Mouse (Mus musculus) Muller cell, postnatal 12 days (primary cell): ENCODE data around the gene Hes5.
A peak's percentile ranks its signal among the peaks of the same experiment; 100 is the strongest.

Source experiments
- DNase-seq: peaks from one replicate; pipeline ENCODE4 v3.0.0-alpha.2; 2015; ENCODE audit errors: inconsistent ontology term

Hes5 gene

GRCm38 (mm10) chr4:154942632-154943322 is 17.9 kb upstream of the Hes5 start:
- DNase-seq, result no peak

DNA sequence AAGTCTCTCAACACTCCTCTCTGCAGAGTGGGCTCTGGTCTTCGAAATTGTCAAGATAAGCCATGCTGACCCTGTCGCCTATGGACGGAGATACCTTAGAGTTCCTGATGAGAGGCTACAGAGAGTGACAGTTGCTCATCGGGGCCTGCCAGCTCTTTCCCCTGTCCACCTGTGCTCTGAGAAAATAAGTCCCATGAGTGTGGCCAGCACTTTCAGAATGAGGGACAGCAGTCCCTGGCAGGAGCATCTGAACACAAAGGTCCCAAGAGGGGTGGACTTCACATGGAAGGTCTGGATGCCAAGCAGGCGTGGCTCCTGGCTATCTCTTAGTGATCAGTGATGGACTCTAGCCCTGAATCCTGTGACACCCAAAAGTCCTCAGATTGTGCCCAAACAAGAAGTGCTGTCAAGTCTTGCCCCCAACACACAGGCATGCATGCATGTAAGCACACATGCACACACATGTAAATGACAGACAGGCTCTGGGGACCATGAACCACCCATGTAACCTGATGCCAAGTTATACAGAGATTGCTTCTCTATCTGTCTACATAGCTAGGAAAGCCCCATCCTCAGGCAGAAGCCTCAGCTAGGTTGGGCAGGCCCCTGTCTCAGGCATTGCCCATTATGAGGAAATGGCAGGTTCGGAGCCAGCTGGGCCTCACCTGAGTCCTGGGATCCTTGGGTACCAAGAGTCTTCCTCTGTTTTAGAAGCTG is 17.2 kb upstream of the Hes5 start:
- no peak for DNase-seq

DNA sequence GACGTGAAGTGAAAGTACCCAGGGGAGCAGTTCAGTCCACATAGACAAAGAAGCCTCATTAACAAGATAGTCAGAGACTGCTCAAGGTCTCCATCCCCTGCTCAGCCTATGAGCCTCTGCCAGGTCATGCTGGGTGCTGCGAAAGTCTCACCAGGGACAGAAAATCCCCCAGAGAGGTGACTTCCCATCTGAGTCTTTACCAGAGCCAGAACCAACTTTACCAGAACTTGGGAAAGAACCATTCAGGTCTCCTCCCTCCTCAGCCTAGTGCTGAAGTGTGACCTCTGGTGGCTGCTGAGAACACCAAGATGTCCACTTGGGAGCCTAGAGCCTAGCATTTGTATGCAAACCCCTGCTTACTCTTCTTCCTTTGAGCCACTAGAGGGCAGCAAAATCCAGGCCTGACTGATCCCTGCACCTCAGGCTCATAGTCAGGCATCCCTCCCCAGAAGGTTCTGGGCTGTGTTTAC is 16.6 kb upstream of the Hes5 start:
- peak; percentile 86 for DNase-seq

DNA sequence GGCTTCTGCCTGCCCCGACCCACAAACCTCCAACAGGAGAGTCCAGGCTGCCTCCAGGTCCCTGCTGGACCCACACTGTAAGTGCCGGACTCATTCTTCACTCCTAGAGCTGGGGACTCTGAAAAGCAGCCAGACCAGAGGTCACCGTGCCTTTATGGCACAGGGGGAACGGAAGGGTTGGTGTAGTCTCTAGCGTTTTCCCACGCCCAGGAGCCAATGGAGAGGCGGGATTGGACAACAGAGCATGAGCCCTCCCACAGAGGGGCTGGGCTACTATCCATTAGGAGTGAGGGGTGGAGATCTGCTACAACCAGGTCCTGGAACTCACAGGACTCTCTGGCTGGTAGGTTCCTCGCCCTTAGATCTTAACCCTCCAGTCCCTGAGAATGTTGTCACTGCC is 14.4 kb upstream of the Hes5 start:
- peak; percentile 78 for DNase-seq

DNA sequence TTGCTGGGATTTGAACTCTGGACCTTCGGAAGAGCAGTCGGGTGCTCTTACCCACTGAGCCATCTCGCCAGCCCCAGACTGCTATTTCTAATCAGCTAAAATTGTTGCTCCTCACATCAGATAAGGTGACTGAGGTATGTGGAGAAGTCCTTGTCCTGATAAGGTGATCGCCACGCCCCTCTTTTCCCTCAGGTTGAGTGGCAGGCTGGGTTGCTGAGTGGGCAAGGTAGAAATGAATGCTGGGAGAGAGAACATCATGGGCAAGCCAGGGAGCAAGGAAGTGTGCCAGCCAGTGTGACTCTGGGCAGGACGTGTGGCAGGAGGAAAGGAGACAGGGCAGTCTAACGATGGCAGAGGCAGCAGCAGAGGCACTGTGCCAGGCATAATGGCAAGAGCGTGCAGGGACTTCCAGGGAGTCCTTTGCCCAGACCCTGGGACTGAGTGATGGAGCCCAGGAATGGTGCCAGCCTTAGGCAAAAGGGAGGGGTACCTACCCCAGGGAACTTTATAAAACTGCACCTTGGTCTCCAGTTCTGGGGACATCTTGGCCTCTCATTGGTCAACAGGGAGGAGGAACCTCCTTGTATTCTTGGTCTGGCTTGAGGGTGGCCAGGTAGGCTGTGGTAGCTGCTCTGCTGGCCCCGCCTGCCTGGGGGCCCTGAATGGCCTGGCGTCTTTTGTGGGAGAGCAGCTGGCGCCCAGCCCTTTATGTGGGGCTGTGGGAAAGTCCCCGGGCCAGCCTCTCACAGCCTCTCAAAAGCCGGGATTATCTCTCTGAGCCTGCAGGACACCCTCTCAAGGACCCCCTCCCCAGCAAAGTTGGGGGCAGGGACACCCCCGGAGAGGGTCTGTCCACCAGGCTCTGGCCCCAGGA is 12.4 kb upstream of the Hes5 start:
- no peak for DNase-seq

DNA sequence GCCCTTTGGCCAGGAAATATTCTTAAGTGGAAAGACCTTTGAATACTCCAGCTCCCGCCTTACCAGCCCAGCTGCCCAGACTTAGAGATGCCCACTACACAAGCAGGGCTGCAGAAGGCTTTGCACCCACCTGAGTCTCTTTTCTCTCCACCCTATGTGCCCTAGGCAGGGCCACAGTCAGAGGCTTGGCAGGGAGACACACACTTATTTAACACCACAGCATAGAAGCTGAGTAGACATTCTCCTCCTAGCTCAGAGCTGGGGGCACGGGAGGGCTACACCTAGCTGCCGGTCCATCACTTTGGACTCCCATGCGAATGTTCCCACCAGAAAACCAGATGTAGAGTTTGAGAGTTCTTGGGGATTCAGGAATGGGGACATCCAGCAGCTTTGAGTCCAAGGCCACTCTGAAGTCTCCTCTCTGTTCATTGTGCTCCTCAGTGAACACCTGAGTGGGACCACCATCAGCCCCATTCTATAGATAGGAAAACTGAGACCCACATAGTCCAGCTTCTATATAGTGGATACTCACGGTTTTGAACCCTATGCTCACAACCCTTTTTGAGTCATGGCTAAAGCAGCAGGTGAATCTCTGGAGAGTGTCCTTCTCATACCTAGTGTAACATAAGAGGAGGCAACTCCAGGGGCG is 11.7 kb upstream of the Hes5 start:
- no peak for DNase-seq

DNA sequence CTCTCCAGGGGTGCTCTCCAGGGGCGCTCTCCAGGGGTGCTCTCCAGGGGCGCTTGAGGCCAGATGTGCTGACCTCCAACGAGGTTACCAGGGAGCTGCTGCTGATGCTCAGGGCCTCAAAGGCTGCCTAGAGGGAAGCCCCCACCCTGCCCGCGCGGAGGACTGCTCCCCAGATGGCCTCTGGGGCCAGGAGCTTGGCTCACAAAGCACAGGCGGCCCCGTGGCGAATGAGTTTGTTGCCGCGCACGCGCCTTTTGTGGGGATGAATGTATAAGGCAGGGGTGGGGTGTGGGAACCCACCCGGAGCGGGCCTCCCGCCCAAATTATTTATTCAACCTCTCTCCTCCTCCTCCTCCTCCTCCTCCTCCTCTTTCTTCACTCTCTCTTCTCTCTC is 11.1 kb upstream of the Hes5 start:
- no peak for DNase-seq

DNA sequence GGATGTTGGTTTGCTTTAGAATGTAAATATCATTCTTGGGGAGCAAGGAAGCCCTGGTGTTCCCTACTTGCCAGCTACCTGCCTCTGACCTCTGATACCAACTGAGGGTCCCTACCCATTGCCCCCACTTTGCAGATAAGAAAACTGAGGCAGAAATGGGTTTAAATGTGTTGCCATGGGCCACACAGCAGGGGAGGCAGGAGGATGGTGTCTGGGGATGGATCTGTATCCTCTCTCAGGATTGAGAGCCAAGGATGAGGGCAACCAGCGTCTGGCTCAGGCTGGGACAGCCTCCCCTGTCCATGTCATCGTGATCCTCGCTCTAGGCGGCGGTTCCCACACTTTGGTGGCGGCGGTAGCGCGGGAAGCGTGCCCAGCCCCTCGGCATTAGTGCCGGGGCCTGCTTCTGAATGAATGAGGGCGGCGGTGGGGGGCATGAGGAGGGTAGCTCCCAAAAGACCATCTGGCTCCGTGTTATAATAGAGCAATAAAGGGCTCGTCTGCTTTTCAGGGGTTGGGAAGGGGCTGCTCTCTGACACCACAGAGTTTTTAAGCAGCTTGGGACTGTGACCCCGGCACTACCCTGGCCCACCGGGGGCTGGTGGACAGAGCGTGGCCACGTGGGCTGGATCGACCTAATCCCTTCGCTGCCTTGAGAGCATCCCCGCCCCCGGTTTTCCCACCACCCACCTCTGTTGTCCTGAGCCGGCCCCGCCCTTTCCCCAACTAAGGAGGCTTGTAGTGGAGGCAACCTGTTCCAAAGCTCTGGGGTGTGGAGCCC is 8.1 kb upstream of the Hes5 start:
- DNase-seq, result no peak

DNA sequence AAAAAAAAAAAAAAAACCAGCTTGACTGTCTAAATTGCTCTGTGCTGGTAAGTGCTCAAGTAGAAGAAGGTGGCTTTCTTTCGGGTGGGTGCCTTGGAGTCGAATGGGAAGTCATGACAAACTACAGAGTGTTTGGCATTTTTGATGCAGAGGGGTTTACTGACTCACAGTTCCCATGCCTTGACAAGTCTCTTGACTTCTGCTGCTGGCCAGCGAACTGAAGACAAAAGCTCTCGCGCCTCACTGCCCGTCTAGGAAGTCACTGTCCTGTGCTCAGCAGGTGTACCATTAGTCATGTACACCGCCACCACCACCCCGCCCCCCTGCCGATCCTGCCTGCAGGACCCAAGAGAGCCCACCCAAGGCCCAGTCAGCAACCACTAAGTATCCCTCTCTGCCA is 4.1 kb upstream of the Hes5 start:
- no peak for DNase-seq

DNA sequence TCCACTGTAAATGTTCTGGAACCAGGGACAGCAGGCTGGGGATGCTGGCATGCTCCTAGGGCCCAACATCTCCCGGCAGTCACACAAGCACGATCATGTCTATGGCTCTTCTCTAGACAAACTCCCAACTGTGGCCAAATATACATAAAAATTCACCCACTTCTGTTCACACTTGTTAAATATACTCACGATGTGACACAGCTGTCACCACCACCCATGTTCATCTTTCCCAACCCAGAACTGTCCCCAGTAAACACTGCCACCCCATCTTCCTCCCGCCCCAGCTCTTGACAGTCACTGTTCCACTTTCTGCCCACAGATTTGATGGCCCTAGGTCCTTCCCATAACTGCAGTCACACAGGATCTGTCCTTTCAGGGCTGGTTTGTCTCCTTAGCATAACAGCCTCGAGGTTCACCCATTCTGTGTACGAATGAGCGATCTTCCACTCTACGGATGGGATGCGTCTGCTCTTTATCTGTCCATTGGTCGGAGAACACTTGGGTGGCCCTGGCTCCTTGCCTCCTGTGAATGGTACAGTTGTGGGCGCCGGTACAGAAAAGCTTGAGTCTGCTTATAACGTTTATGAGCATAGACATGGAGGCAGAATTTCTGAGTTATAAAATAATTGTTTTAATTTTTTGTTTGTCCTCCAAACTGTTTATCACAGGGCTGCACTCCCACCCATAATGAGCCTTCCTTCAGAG is 3.3 kb upstream of the Hes5 start:
- DNase-seq, result no peak

- peak; percentile 81 for DNase-seq
Measured at GRCm38 (mm10) chr4:154958171-154958570, 2.6 kb upstream of the Hes5 start.

DNA sequence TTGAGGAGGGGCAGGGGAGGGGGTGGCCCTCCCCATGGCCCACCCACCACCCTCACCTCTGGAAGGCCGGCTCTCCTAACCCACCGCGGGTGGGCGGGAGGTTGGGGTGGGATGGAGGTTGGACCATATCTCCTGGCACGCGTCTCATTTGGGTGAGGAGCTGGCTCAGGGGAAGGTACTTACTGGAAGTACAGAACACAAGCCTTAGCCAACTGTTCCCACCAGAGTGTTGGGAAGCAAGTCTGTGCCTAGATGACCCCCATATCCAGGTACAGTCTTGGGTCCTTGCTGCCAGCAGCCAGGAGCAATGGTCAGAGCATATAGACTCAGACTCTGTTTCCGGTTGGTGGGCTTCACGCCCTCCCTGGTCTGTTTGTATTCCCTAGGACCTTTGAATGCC is 2.1 kb upstream of the Hes5 start:
- DNase-seq, result no peak

- no peak for DNase-seq
Measured at GRCm38 (mm10) chr4:154960021-154960689, 568 bp upstream of the Hes5 start.

DNA sequence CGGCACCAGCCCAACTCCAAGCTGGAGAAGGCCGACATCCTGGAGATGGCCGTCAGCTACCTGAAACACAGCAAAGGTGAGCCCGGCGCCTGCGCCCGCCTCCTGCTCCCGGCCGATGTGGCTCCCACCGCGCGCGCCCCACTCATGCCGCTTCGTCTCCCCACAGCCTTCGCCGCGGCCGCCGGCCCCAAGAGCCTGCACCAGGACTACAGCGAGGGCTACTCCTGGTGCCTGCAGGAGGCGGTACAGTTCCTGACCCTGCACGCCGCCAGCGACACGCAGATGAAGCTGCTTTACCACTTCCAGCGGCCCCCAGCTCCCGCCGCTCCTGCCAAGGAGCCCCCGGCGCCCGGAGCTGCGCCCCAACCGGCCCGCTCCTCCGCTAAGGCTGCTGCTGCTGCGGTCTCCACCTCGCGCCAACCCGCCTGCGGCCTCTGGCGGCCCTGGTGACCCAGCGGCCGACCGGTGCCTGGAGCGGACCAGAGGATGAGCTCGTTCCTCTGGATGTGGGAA is 559 bp downstream of the Hes5 start:
- peak; percentile 63 for DNase-seq

DNA sequence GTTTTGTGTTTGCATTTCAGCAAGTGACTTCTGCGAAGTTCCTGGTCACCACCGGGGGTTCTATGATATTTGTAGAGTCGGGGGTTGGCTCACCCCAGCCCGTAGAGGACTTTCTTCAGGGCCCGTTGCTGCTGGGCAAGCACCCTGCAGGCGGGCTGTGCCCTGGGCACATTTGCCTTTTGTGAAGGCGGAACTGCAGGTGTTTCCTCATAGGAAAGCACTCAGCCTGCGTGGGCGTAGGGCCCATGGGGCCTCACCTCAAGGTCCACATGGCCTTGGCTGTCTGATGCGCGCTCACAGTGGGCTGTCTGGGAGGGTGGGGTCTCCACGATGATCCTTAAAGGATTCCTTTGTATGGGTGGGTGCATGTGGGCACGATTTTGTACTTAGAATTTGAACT is 1.2 kb downstream of the Hes5 start:
- no peak for DNase-seq

DNA sequence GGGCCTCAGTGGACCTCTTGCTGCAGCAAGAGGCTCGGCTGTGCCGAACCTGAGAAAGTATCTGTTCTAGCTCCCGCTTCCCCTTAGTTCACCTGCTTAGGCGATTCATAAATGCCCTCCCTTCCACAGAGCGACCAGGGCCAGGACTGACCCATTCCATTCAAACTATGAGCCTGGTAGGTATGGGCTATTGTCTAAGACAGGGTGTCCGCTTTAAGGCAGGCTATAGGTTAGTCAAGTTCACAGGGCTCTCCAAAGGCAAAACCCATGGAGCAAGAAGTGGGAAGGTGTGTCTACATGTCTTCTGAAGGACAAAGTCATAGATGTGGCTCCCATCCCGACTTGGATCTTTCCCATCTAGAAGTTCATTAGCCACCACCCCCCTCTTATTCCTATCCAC is 2.0 kb downstream of the Hes5 start:
- DNase-seq, result no peak

DNA sequence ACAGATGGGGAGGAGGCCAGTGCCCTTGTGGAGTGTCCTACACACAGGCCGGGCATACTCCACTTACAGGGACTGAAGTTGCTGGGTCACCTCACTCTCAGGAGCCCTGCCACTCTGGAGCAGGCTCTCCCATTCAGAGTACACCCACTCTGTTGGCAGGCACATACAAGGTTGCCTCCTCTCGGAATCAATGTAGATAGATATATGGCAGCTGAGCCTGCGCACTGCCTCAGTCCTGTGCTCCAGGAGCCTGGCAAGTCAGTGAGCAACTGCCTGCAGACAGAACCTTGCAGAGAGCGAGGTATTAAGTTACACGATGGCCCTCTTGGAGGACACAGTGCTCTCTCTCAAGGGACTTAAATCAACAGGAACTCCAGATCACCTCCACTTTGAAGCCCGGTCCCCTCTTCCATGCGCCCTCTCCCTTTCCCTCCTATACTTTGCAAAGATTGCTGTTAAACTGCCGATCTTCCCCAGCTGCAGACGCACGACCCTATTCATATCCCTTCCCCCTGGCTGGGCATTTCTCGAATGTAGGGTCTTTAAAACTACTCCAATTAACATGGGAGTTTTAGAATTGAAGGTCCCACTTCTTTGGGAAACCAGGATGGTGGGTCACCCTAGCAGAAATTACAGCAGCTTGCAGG is 2.6 kb downstream of the Hes5 start:
- DNase-seq, result no peak

DNA sequence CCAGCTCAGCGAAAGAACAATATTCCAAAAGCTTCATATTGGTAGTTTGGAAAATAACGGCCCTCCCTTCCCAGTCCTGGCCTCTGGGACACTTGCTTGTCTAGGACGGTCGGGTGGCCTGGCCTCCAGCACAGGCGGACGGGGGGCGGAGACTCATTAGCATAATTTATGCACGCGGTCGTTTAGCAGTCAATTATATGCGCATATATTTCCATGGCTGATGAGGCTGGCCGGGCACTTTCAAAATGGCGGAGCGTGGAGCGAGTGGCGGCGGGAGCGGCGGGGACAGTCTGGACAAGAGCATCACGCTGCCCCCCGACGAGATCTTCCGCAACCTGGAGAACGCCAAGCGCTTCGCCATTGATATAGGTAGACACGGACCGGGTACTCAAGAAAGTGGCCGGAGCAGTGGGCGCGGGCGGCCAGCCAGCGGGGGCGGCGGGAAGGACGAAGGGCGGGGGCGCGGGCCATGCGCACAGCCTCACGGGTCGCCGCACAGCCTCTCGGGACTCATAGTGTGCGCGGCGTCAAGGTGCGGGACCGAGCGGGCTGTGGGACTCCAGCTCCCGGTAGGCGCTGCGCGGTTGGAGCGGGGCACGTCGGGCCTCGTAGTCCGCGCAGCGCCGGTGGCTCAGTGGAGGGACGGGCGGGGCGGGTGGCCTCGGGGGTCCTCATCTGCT is 3.3 kb downstream of the Hes5 start, which contains the start of gene Pank4:
TSS of gene Pank4 (plus strand) at position 223 of the 680 bp plus-strand sequence.
- DNase-seq, result peak; percentile 92
